Mouse (Mus musculus) limb, embryonic 14.5 days (tissue): Measurements from ENCODE around the gene Nmur1. TPM values are rescaled to one million over a fixed set of nuclear protein-coding genes. Genes with fewer than 3 reads are reported as not detected.

Experiments
- ATAC-seq: fragments of 200-750 bp; cut with Nextera tagmentation; 2 replicates; pipeline ENCODE4 v1.8.0; 2017; ENCODE audit warnings: low read depth, moderate number of reproducible peaks, moderate TSS enrichment; ENCODE audit not compliant: low FRiP score
- DNase-seq: peaks from one replicate; pipeline ENCODE4 v3.0.0-alpha.2; 2015; ENCODE audit warnings: low spot score
- H3K27ac ChIP-seq: fragments of 300-500 bp; sonication (generic); replicated peaks from 2 replicates; pipeline ENCODE4 v1.5.1; 2014; ENCODE audit warnings: low read depth, mild to moderate bottlenecking, low read length, moderate library complexity, mixed read lengths
- H3K27me3 ChIP-seq: fragments of 300-500 bp; sonication (generic); 2 replicates; pipeline ENCODE4 v1.6.1; 2014; ENCODE audit warnings: low read length, mixed read lengths; ENCODE audit not compliant: control insufficient read depth, insufficient read depth
- H3K36me3 ChIP-seq: fragments of 300-500 bp; sonication (generic); 2 replicates; pipeline ENCODE4 v1.6.1; 2014; ENCODE audit warnings: mild to moderate bottlenecking, low read length, moderate library complexity, mixed read lengths; ENCODE audit not compliant: control insufficient read depth, insufficient read depth
- H3K4me1 ChIP-seq: fragments of 300-500 bp; sonication (generic); 2 replicates; pipeline ENCODE4 v1.6.1; 2014; ENCODE audit warnings: antibody characterized with exemption, low read length, mixed read lengths; ENCODE audit not compliant: control insufficient read depth, insufficient read depth
- H3K4me2 ChIP-seq: fragments of 300-500 bp; sonication (generic); replicated peaks from 2 replicates; pipeline ENCODE4 v1.6.1; 2014; ENCODE audit warnings: low read depth, mild to moderate bottlenecking, low read length, moderate library complexity; ENCODE audit not compliant: severe bottlenecking
- H3K4me3 ChIP-seq: fragments of 300-500 bp; sonication (generic); replicated peaks from 2 replicates; pipeline ENCODE4 v1.5.1; 2014; ENCODE audit warnings: low read length
- H3K9ac ChIP-seq: fragments of 300-500 bp; sonication (generic); 2 replicates; pipeline ENCODE4 v1.6.1; 2014; ENCODE audit warnings: mild to moderate bottlenecking, low read depth, low read length, moderate library complexity; ENCODE audit not compliant: severe bottlenecking
- H3K9me3 ChIP-seq: fragments of 300-500 bp; sonication (generic); 2 replicates; pipeline ENCODE4 v1.6.1; 2016; ENCODE audit warnings: low read length; ENCODE audit not compliant: control insufficient read depth
- POLR2A ChIP-seq: fragments of 200-500 bp; IDR thresholded peaks from 2 replicates; pipeline ENCODE4 v1.8.0; 2012; ENCODE audit warnings: inconsistent platforms, mild to moderate bottlenecking, moderate library complexity, borderline replicate concordance; ENCODE audit not compliant: insufficient read depth, insufficient read length; ENCODE audit errors: extremely low read depth
- WGBS: fragments of 180-500 bp; shearing (Covaris S2); extraction: QIAGEN DNeasy Blood & Tissue Kit; methylation state at CpG from one replicate; pipeline ENCODE4 v1.1.7; 2014; 5-methylcytosine and 5-hydroxymethylcytosine counted together
- polyA plus RNA-seq, 2 experiments: library from polyadenylated mRNA; depleted of rRNA in 1 of 2; stranded (reverse) in 1 of 2; unstranded in 1 of 2; fragments of >200 nt; fragmentation: Nextera tagmentation in 1 of 2; extraction: Ambion mirVana in 1 of 2; gene quantifications; 2 replicates each; pipeline versions ENCODE4 v1.2.1 to v1.2.3; 2012 to 2014

The Nmur1 gene
- polyA plus RNA-seq, 2 experiments = not detected

GRCm38 (mm10) chr1:86430056-86430455, 4.0 kb upstream of the Nmur1 start:
- whole genome bisulfite sequencing = 47% methylated on average over 2 of the region's 2 CpGs
- H3K4me2 ChIP-seq = no peak overlapping the region
- no peak overlapping the region for H3K27ac ChIP-seq
- no peaks in the 10 kb centered on the region for H3K27me3 ChIP-seq
- H3K4me1 ChIP-seq = peaks cover 14% of the 10 kb centered on the region
- DNase-seq = peak; percentile 81
- TF ChIP-seq POLR2A = no peak
- no peak for ATAC-seq
- no peak overlapping the region for H3K4me3 ChIP-seq
- no peaks in the 10 kb centered on the region for H3K9me3 ChIP-seq
- H3K9ac ChIP-seq = no peak overlapping the region
- H3K36me3 ChIP-seq = no peaks in the 10 kb centered on the region

- DNase-seq = no peak
- H3K9me3 ChIP-seq = no peaks in the 10 kb centered on the region
- no peak overlapping the region for H3K27ac ChIP-seq
- H3K9ac ChIP-seq = no peak overlapping the region
- peaks cover 8% of the 10 kb centered on the region for H3K4me1 ChIP-seq
- no peaks in the 10 kb centered on the region for H3K36me3 ChIP-seq
- H3K4me2 ChIP-seq = no peak overlapping the region
- no peak overlapping the region for H3K4me3 ChIP-seq
- ATAC-seq = no peak
- no peak for TF ChIP-seq POLR2A
- 26% methylated on average over 11 of the region's 11 CpGs for WGBS
- no peaks in the 10 kb centered on the region for H3K27me3 ChIP-seq
These were observed 1.0 kb downstream of the Nmur1 start for GRCm38 (mm10) chr1:86424835-86425547.

GRCm38 (mm10) chr1:86424336-86424735, 1.7 kb downstream of the Nmur1 start:
- Histone ChIP-seq H3K9ac (no peak overlapping the region), H3K4me3 (no peak overlapping the region), H3K27ac (no peak overlapping the region), H3K27me3 (no peaks in the 10 kb centered on the region), H3K36me3 (no peaks in the 10 kb centered on the region), H3K4me1 (peaks cover 8% of the 10 kb centered on the region), H3K9me3 (no peaks in the 10 kb centered on the region), H3K4me2 (no peak overlapping the region)
- ATAC-seq (no peak), DNase-seq (no peak)
- TF ChIP-seq POLR2A = no peak
- 75% methylated on average over 1 of the region's 1 CpGs for WGBS

GRCm38 (mm10) chr1:86423879-86424278, 2.1 kb downstream of the Nmur1 start:
- H3K9ac ChIP-seq = no peak overlapping the region
- H3K27me3 ChIP-seq = no peaks in the 10 kb centered on the region
- no peak overlapping the region for H3K4me2 ChIP-seq
- no peak overlapping the region for H3K27ac ChIP-seq
- H3K9me3 ChIP-seq = no peaks in the 10 kb centered on the region
- no peaks in the 10 kb centered on the region for H3K36me3 ChIP-seq
- H3K4me3 ChIP-seq = no peak overlapping the region
- no peak for ATAC-seq
- 70% methylated on average over 5 of the region's 5 CpGs for WGBS
- TF ChIP-seq POLR2A = no peak
- H3K4me1 ChIP-seq = peaks cover 8% of the 10 kb centered on the region
- DNase-seq = no peak

GRCm38 (mm10) chr1:86421007-86421406, 5.0 kb downstream of the Nmur1 start:
- Histone ChIP-seq H3K36me3 (no peaks in the 10 kb centered on the region), H3K27me3 (no peaks in the 10 kb centered on the region), H3K4me3 (no peak overlapping the region), H3K4me1 (peaks cover 8% of the 10 kb centered on the region), H3K27ac (peak overlapping the region; percentile 59), H3K9me3 (no peaks in the 10 kb centered on the region), H3K4me2 (no peak overlapping the region), H3K9ac (0 out of 2 replicates have a peak overlapping the region, but pooled peaks have one; percentile 8)
- ATAC-seq (no peak), DNase-seq (no peak)
- 30% methylated on average over 10 of the region's 10 CpGs for WGBS
- TF ChIP-seq POLR2A = no peak

GRCm38 (mm10) chr1:86416321-86416720, 9.7 kb downstream of the Nmur1 start:
- Histone ChIP-seq H3K4me2 (no peak overlapping the region), H3K4me3 (no peak overlapping the region), H3K27me3 (no peaks in the 10 kb centered on the region), H3K36me3 (no peaks in the 10 kb centered on the region), H3K9me3 (no peaks in the 10 kb centered on the region), H3K9ac (no peak overlapping the region), H3K27ac (no peak overlapping the region), H3K4me1 (peaks cover 5% of the 10 kb centered on the region; the same call in 1 of the 2 replicates)
- WGBS = 65% methylated on average over 6 of the region's 6 CpGs
- TF ChIP-seq POLR2A = no peak
- no peak for ATAC-seq
- no peak for DNase-seq
